Mouse (Mus musculus): ENCODE data around the gene Recql5. TPM values are rescaled to one million over a fixed set of nuclear protein-coding genes. Genes with fewer than 3 reads are reported as not detected.

The Recql5 gene
- polyA plus RNA-seq, 1 experiment from 2014 or later = 15.3 TPM

DNA sequence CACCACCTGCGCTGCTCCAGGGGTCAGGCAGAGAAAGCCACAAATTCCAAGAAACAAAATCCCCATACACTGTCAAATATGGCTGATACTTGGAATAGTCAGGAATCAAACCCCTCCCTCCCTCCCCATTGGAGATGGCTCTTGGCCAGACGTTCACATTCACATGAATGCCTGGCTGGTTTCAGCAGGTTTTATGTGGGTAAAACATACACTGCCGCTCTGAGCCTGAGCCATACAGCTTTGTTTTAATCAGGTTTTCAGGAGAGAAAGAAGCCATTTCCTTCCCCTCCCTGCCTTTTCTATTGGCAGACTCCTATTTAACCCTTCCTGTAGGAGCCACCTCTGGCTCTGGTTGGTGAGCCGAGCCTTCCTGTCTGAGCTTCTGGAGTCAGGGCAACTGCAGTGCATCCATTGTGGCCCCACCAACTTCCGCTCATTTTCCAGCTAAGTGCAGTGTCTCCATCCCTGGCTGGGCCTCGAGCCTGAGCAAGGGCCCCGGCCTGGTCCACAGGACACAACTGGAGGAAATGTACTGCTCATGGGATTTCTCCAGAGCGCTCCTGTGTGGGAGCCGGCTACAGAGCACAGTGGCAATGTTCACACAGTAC is 13.0 kb upstream of the Recql5 start:
- WGBS = 86% methylated on average over 9 of the region's 9 CpGs

DNA sequence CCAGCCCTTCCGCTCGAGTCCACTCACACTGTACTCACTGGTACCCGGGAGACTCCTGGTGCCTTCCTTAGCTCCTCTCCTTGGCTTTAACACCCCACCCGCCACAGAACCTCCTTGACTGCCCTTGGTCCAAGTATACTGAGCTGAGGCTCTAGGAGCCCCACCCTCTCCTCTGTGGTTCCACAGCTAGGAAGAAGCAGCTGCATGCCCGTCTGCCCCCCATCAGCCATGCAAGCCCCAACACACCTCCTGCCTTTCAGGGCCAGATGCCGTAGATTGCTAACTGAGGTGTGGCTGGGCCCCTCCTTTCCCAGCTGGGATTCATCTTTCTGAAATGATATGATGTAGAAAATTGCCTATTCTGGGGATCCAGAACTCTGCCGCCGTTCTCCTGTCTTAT is 12.0 kb upstream of the Recql5 start:
- no peak for ATAC-seq (ENCODE audit: low read depth)
- Histone ChIP-seq H3K36me3 (ENCODE audit: control insufficient read depth, insufficient read depth, low read length) (peaks cover 17% of the 10 kb centered on the region), H3K27me3 (ENCODE audit: control insufficient read depth, insufficient read depth, low read length) (no peaks in the 10 kb centered on the region), H3K9me3 (ENCODE audit: control insufficient read depth, low read length) (no peaks in the 10 kb centered on the region), H3K27ac (ENCODE audit: low read depth, low read length) (no peak overlapping the region), H3K4me3 (ENCODE audit: low read depth, low read length) (no peak overlapping the region), H3K9ac (replicated peaks; ENCODE audit: low read depth, low read length) (no peak overlapping the region), H3K4me2 (ENCODE audit: low read depth, low read length) (no peak overlapping the region), H3K4me1 (ENCODE audit: control insufficient read depth, insufficient read depth, low read length) (no peaks in the 10 kb centered on the region)
- WGBS = 96% methylated on average over 8 of the region's 8 CpGs

More for the DNA sequence above, 13.0 kb upstream of the Recql5 start:
- ATAC-seq (ENCODE audit: low read depth) = no peak
- Histone ChIP-seq H3K27ac (ENCODE audit: low read depth, low read length) (peak overlapping the region; percentile 44; the same call in 1 of the 2 replicates), H3K4me1 (ENCODE audit: control insufficient read depth, insufficient read depth, low read length) (no peaks in the 10 kb centered on the region), H3K36me3 (ENCODE audit: control insufficient read depth, insufficient read depth, low read length) (peaks cover 13% of the 10 kb centered on the region), H3K4me2 (ENCODE audit: low read depth, low read length) (no peak overlapping the region), H3K4me3 (ENCODE audit: low read depth, low read length) (no peak overlapping the region), H3K9ac (replicated peaks; ENCODE audit: low read depth, low read length) (no peak overlapping the region), H3K9me3 (ENCODE audit: control insufficient read depth, low read length) (no peaks in the 10 kb centered on the region), H3K27me3 (ENCODE audit: control insufficient read depth, insufficient read depth, low read length) (no peaks in the 10 kb centered on the region)

DNA sequence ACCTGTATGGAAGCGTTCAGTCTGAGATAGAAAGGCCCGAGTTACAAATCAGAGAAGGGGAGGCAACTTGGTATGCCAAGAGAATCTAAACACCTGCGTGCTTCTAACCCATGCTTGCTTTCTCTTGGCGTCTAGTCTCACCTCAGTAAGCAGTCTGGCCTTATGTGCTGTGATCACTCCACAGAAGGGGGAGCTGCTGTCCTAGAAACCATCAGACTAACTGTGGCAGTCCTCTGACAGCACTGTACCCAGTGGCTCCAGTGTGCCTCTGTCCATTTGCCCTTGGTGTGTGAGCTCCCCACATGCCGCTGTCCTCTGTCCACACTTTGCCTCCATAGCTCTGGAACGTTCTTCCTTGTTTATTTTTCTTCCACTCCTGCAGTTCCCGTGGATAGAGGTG is 8.7 kb upstream of the Recql5 start:
- Histone ChIP-seq H3K36me3 (ENCODE audit: control insufficient read depth, insufficient read depth, low read length) (peaks cover 29% of the 10 kb centered on the region), H3K27ac (ENCODE audit: low read depth, low read length) (no peak overlapping the region), H3K4me2 (ENCODE audit: low read depth, low read length) (no peak overlapping the region), H3K4me1 (ENCODE audit: control insufficient read depth, insufficient read depth, low read length) (no peaks in the 10 kb centered on the region), H3K9me3 (ENCODE audit: control insufficient read depth, low read length) (no peaks in the 10 kb centered on the region), H3K27me3 (ENCODE audit: control insufficient read depth, insufficient read depth, low read length) (no peaks in the 10 kb centered on the region), H3K4me3 (ENCODE audit: low read depth, low read length) (no peak overlapping the region), H3K9ac (replicated peaks; ENCODE audit: low read depth, low read length) (no peak overlapping the region)
- WGBS = 87% methylated on average over 7 of the region's 7 CpGs
- ATAC-seq (ENCODE audit: low read depth) = no peak

DNA sequence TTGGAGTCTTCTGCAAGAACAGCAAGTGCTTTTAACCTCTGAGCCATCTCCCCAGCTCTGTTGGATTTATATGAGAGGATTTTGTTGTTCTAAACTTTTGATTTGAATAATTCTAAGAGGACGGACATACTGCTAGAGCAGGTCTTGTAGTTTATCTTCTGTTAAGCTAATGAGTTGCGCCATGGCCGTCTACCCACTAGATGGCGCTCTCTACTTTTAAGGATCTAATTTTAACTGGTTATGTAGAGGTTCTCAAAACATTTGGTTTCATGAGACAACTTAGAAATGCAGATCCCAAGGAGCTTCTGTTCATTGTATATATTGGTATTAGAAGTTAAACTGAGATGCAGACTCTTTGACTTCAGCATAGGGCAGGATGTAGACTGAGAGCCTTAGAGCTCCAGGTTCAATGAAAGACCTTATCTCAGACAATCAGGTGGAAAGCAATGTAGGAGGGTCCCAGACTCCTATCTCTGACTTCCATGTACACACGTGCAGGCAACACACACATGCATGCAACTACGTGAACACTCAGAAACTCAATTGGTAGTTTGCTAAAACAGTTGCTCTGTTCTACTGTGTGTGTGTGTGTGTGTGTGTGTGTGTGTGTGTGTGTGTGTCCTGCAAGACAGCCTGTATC is 6.5 kb upstream of the Recql5 start:
- ATAC-seq (ENCODE audit: low read depth) = no peak
- no peak overlapping the region for H3K9ac ChIP-seq (replicated peaks; ENCODE audit: low read depth, low read length)
- no peaks in the 10 kb centered on the region; the same call in 1 of the 2 replicates for H3K4me1 ChIP-seq (ENCODE audit: control insufficient read depth, insufficient read depth, low read length)
- H3K27me3 ChIP-seq (ENCODE audit: control insufficient read depth, insufficient read depth, low read length) = no peaks in the 10 kb centered on the region
- H3K4me2 ChIP-seq (ENCODE audit: low read depth, low read length) = no peak overlapping the region
- H3K4me3 ChIP-seq (ENCODE audit: low read depth, low read length) = no peak overlapping the region
- 42% methylated on average over 6 of the region's 6 CpGs for WGBS
- H3K36me3 ChIP-seq (ENCODE audit: control insufficient read depth, insufficient read depth, low read length) = peaks cover 29% of the 10 kb centered on the region
- no peaks in the 10 kb centered on the region for H3K9me3 ChIP-seq (ENCODE audit: control insufficient read depth, low read length)
- H3K27ac ChIP-seq (ENCODE audit: low read depth, low read length) = no peak overlapping the region

DNA sequence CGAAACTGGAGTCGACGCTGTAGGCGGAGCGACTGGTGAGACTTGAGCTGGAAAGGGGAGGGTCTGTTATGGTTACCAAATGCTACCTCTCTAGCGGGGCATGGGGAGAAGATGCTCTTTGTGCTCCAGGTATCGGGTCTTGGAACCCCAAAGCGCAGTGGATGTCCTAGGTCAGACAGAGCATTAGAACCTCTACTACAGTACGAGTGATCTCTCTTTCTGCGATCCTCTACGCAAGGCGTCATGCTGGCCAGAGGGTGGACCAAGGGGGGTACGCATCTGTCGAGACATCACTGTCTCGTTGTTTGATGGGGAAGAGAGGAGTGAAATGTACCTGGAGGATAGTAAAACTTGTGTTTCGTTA is 452 bp upstream of the Recql5 start:
- peak; percentile 38; the same call in 1 of the 2 replicates for ATAC-seq (ENCODE audit: low read depth)
- 1% methylated on average over 16 of the region's 16 CpGs for WGBS
- Histone ChIP-seq H3K4me2 (ENCODE audit: low read depth, low read length) (peak overlapping the region; percentile 54), H3K4me1 (ENCODE audit: control insufficient read depth, insufficient read depth, low read length) (peaks cover 13% of the 10 kb centered on the region), H3K36me3 (ENCODE audit: control insufficient read depth, insufficient read depth, low read length) (peaks cover 9% of the 10 kb centered on the region), H3K27me3 (ENCODE audit: control insufficient read depth, insufficient read depth, low read length) (no peaks in the 10 kb centered on the region), H3K27ac (ENCODE audit: low read depth, low read length) (peak overlapping the region; percentile 45; the same call in 1 of the 2 replicates), H3K4me3 (ENCODE audit: low read depth, low read length) (peak overlapping the region; percentile 64), H3K9ac (replicated peaks; ENCODE audit: low read depth, low read length) (peak overlapping the region; percentile 64), H3K9me3 (ENCODE audit: control insufficient read depth, low read length) (no peaks in the 10 kb centered on the region)

DNA sequence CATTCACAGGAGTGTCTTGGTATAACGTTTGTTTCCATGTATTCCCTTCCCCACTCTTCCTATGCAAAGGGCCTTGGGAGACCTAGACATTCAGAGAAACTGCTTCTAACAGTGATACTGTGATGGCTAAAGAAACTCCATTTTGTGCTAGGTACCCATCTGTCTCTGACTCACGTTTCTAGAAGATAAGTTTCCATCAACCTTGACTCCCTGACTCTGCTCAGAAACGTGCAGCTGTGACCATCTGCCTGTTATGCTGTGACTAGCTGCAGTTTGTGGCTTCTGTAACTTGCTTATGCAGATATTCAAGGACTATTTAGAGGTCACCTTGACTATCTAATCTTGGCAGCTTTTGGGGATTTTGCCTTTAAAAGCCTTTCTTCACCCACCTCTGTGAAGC is 2.0 kb downstream of the Recql5 start:
- no peak overlapping the region for H3K4me3 ChIP-seq (ENCODE audit: low read depth, low read length)
- H3K9ac ChIP-seq (replicated peaks; ENCODE audit: low read depth, low read length) = no peak overlapping the region
- no peak overlapping the region for H3K4me2 ChIP-seq (ENCODE audit: low read depth, low read length)
- H3K27me3 ChIP-seq (ENCODE audit: control insufficient read depth, insufficient read depth, low read length) = no peaks in the 10 kb centered on the region
- H3K36me3 ChIP-seq (ENCODE audit: control insufficient read depth, insufficient read depth, low read length) = no peaks in the 10 kb centered on the region
- peaks cover 13% of the 10 kb centered on the region for H3K4me1 ChIP-seq (ENCODE audit: control insufficient read depth, insufficient read depth, low read length)
- no peak overlapping the region for H3K27ac ChIP-seq (ENCODE audit: low read depth, low read length)
- ATAC-seq (ENCODE audit: low read depth) = no peak
- no peaks in the 10 kb centered on the region for H3K9me3 ChIP-seq (ENCODE audit: control insufficient read depth, low read length)
- 83% methylated on average over 3 of the region's 3 CpGs for WGBS

DNA sequence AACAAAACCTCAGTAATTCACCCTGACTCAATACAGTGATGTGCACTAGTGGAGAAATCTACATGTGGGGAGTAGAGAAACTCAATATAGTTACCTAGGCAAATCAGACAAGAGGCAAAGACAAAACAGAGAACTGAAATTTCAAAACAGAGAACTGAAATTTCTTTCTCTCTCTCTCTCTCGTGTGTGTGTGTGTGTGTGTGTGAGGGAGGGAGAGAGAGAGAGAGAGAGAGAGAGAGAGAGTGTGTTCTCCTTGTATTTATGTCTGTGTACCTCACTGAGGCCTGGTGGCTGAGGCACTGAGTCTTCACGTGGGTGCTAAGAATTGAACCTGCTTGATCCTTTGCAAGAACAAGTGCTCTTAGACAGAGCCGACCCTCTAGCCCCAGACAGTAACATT is 3.5 kb downstream of the Recql5 start:
- Histone ChIP-seq H3K27ac (ENCODE audit: low read depth, low read length) (no peak overlapping the region), H3K9ac (replicated peaks; ENCODE audit: low read depth, low read length) (no peak overlapping the region), H3K4me3 (ENCODE audit: low read depth, low read length) (no peak overlapping the region), H3K27me3 (ENCODE audit: control insufficient read depth, insufficient read depth, low read length) (no peaks in the 10 kb centered on the region), H3K4me2 (ENCODE audit: low read depth, low read length) (no peak overlapping the region), H3K4me1 (ENCODE audit: control insufficient read depth, insufficient read depth, low read length) (peaks cover 13% of the 10 kb centered on the region), H3K9me3 (ENCODE audit: control insufficient read depth, low read length) (no peaks in the 10 kb centered on the region), H3K36me3 (ENCODE audit: control insufficient read depth, insufficient read depth, low read length) (no peaks in the 10 kb centered on the region)
- ATAC-seq (ENCODE audit: low read depth) = no peak
- 77% methylated on average over 3 of the region's 3 CpGs for WGBS

DNA sequence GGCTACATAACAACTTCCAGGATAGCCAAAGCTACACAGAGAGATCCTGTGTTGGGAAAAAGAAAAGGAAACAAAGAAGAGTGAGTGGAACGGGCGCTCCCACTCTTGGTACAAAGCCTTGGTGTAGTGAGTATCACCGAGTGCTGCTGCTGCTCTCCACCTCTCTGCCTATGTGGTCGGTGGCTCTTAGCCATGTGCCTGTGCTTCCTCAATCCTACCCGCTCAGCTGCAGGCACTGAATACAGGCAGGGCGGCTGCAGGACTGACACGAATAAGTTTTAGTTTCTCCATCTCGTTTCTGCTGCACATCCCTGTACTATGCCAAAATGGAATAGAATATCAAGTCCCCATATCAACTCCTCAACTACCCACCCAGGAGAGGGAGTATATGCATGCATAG is 4.2 kb downstream of the Recql5 start:
- Histone ChIP-seq H3K4me3 (ENCODE audit: low read depth, low read length) (no peak overlapping the region), H3K27me3 (ENCODE audit: control insufficient read depth, insufficient read depth, low read length) (no peaks in the 10 kb centered on the region), H3K27ac (ENCODE audit: low read depth, low read length) (no peak overlapping the region), H3K9me3 (ENCODE audit: control insufficient read depth, low read length) (no peaks in the 10 kb centered on the region), H3K9ac (replicated peaks; ENCODE audit: low read depth, low read length) (no peak overlapping the region), H3K4me1 (ENCODE audit: control insufficient read depth, insufficient read depth, low read length) (peaks cover 8% of the 10 kb centered on the region), H3K36me3 (ENCODE audit: control insufficient read depth, insufficient read depth, low read length) (0 out of 2 replicates have a peak, but pooled peaks cover 5% of the 10 kb centered on the region), H3K4me2 (ENCODE audit: low read depth, low read length) (no peak overlapping the region)
- WGBS = 89% methylated on average over 8 of the region's 8 CpGs
- no peak for ATAC-seq (ENCODE audit: low read depth)

DNA sequence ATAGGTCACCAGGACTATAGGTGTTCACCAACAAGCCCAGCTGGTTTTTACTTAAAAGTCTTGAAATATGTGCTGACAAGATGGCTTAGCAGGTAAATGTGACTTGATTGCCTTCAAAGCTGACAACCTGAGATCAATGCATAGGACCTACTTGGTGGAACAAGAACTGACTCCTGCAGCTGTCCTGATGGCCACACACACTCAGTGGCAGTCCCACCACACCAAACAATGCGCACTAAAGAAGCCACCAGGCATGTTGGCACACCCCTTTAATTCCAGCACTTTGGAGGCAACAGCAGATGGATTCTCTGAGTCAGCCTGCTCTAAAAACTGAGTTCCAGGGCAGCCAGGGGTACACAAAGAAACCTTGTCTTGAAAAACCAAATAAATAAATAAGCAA is 11.3 kb downstream of the Recql5 start:
- Histone ChIP-seq H3K36me3 (ENCODE audit: control insufficient read depth, insufficient read depth, low read length) (peaks cover 10% of the 10 kb centered on the region; the same call in 1 of the 2 replicates), H3K27me3 (ENCODE audit: control insufficient read depth, insufficient read depth, low read length) (no peaks in the 10 kb centered on the region), H3K4me2 (ENCODE audit: low read depth, low read length) (no peak overlapping the region), H3K9ac (replicated peaks; ENCODE audit: low read depth, low read length) (no peak overlapping the region), H3K27ac (ENCODE audit: low read depth, low read length) (no peak overlapping the region), H3K4me1 (ENCODE audit: control insufficient read depth, insufficient read depth, low read length) (no peaks in the 10 kb centered on the region), H3K9me3 (ENCODE audit: control insufficient read depth, low read length) (no peaks in the 10 kb centered on the region), H3K4me3 (ENCODE audit: low read depth, low read length) (no peak overlapping the region)
- ATAC-seq (ENCODE audit: low read depth) = no peak
- 94% methylated on average over 1 of the region's 1 CpGs for WGBS
